Mouse (Mus musculus) liver, embryonic 14.5 days (tissue): ENCODE measurements around the gene Ccl11.

Experiments used
- CTCF ChIP-seq: IDR thresholded peaks from 2 replicates; pipeline ENCODE4 v1.5.1; 2016; ENCODE audit warnings: antibody characterized with exemption, low read depth, control low read depth
- EP300 ChIP-seq: IDR thresholded peaks from 2 replicates; pipeline ENCODE4 v1.6.1; 2016; ENCODE audit warnings: antibody characterized with exemption, low read depth

DNA sequence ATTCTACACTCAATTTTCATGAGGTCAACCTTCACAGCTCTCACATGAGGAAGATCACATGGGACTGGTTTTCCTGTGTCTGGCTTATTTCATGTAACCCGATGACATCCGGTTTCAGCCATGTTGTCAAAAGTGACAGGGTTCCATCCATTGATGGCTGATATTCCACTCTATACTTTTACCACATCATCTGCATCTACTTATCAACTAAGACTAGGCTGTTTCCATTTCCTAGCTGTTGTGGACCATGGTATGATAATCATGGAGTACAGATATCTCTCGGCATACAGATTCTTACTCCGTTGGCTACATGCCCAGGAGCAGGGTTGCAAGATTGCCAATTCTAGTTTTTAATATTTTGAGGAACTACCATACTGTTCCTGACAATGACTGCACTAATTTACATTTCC lies 15.9 kb upstream of the Ccl11 start:
- TF ChIP-seq CTCF (no peak), EP300 (no peak)
